Mouse (Mus musculus) T-cell, adult 2 months (primary cell): ENCODE results near the gene Nrap.
A peak's percentile ranks its signal among the peaks of the same experiment; 100 is the strongest.

Experiments
- DNase-seq: peaks from one replicate; pipeline ENCODE4 v3.0.0; 2022; ENCODE audit warnings: low spot score

The Nrap gene

GRCm38 (mm10) chr19:56396669-56397621 lies 7.1 kb upstream of the Nrap start, which contains the start of gene Casp7:
Gene Casp7 (plus strand): TSS chr19:56397129.
- peak; percentile 61 for DNase-seq

- no peak for DNase-seq
Measured at GRCm38 (mm10) chr19:56396227-56396626, 6.4 kb upstream of the Nrap start.

- no peak for DNase-seq
Measured at GRCm38 (mm10) chr19:56395183-56395935, 5.5 kb upstream of the Nrap start.

GRCm38 (mm10) chr19:56393311-56393866 lies 3.6 kb upstream of the Nrap start:
- no peak for DNase-seq

- no peak for DNase-seq
Measured at GRCm38 (mm10) chr19:56391307-56392046, 1.6 kb upstream of the Nrap start.

GRCm38 (mm10) chr19:56389176-56389575 lies 661 bp downstream of the Nrap start:
- no peak for DNase-seq

- no peak for DNase-seq
Measured at GRCm38 (mm10) chr19:56387726-56388302, 2.0 kb downstream of the Nrap start.

- no peak for DNase-seq
Measured at GRCm38 (mm10) chr19:56386095-56386494, 3.7 kb downstream of the Nrap start.

GRCm38 (mm10) chr19:56385546-56385945 lies 4.3 kb downstream of the Nrap start:
- DNase-seq: no peak

GRCm38 (mm10) chr19:56381407-56381806 lies 8.4 kb downstream of the Nrap start:
- no peak for DNase-seq

- peak; percentile 26 for DNase-seq
Measured at GRCm38 (mm10) chr19:56380341-56380740, 9.5 kb downstream of the Nrap start.

GRCm38 (mm10) chr19:56378554-56379172 lies 11.2 kb downstream of the Nrap start:
- DNase-seq: no peak

GRCm38 (mm10) chr19:56378007-56378406 lies 11.8 kb downstream of the Nrap start:
- no peak for DNase-seq

GRCm38 (mm10) chr19:56374011-56374410 lies 15.8 kb downstream of the Nrap start:
- DNase-seq: no peak

GRCm38 (mm10) chr19:56373246-56373645 lies 16.6 kb downstream of the Nrap start:
- no peak for DNase-seq

- no peak for DNase-seq
Measured at GRCm38 (mm10) chr19:56372226-56372625, 17.6 kb downstream of the Nrap start.

- no peak for DNase-seq
Measured at GRCm38 (mm10) chr19:56370389-56371150, 19.3 kb downstream of the Nrap start.

- no peak for DNase-seq
Measured at GRCm38 (mm10) chr19:56368912-56369311, 20.9 kb downstream of the Nrap start.

GRCm38 (mm10) chr19:56367778-56368177 lies 22.1 kb downstream of the Nrap start:
- no peak for DNase-seq

- no peak for DNase-seq
Measured at GRCm38 (mm10) chr19:56366625-56367024, 23.2 kb downstream of the Nrap start.
